Mouse (Mus musculus) left cerebral cortex, adult 2 months (tissue): Measurements from ENCODE around the gene Psmb9. TPM values are rescaled to one million over a fixed set of nuclear protein-coding genes. Genes with fewer than 3 reads are reported as not detected.

Source experiments
- DNase-seq, 2 experiments: peaks; one replicate each; pipeline ENCODE4 v3.0.0; 2021 to 2022; ENCODE audit warnings: low spot score in 2 of 2, mixed read lengths in 1 of 2; ENCODE audit errors: extremely low spot score in 1 of 2
- H3K27ac ChIP-seq: fragments of 200-600 bp; 2 replicates; pipeline ENCODE4 v1.8.1; 2022
- H3K4me3 ChIP-seq: fragments of 200-600 bp; 2 replicates; pipeline ENCODE4 v1.8.1; 2022
- CTCF ChIP-seq: fragments of 200-600 bp; IDR thresholded peaks from 2 replicates; pipeline ENCODE4 v1.8.1; 2022; ENCODE audit warnings: antibody characterized with exemption, mild to moderate bottlenecking, moderate library complexity
- intact Hi-C: fragments of 180-260 bp; cut with DNase I; formaldehyde crosslinking; loops from one replicate; pipeline ENCODE4 v1.15.1; 2025
- total RNA-seq, 2 experiments: library from RNA; stranded (reverse); gene quantifications; 2 replicates each; pipeline ENCODE4 v1.2.3; 2021

The Psmb9 gene
- total RNA-seq, 2 experiments from 2014 or later: 1.1 to 2.0 TPM

DNA sequence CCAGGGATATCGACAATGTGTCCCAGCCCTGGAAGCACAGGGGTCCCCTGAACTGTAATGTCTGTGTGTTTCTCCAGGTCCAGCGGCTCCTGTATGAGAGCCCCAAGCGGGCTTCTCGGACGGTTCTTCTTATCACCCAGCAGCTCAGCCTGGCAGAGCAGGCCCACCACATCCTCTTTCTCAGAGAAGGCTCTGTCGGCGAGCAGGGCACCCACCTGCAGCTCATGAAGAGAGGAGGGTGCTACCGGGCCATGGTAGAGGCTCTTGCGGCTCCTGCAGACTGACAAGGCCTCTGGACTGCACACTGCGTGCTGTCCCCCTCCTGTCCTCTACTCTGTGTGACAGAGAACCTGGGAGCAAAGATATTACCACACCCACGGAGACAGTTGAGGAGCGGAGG lies 8.9 kb upstream of the Psmb9 start:
- no peak for TF ChIP-seq CTCF
- intact Hi-C loops: no loop called here
- H3K27ac ChIP-seq: no peak overlapping the region

DNA sequence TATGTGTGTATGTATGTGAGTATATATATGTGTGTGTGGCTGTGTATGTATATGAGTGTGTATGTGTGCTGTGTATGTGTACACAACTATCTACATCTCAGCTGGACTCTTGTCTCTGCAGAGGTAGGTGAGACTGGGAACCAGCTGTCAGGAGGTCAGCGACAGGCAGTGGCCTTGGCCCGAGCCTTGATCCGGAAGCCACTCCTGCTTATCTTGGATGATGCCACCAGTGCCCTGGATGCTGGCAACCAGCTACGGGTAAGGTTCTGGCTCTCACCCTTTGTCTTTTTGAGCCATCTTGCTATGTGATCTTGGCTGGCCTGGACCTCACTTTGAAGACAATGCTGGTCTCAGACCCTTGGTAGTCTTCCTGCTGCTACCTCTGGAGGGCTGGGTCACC lies 7.2 kb upstream of the Psmb9 start:
- Histone ChIP-seq H3K27ac (no peak overlapping the region), H3K4me3 (no peak overlapping the region)
- TF ChIP-seq CTCF: no peak
- intact Hi-C loops: no loop called here
- no peak for DNase-seq

More for the DNA sequence above, 8.9 kb upstream of the Psmb9 start:
- no peak for DNase-seq
- H3K4me3 ChIP-seq: no peak overlapping the region

DNA sequence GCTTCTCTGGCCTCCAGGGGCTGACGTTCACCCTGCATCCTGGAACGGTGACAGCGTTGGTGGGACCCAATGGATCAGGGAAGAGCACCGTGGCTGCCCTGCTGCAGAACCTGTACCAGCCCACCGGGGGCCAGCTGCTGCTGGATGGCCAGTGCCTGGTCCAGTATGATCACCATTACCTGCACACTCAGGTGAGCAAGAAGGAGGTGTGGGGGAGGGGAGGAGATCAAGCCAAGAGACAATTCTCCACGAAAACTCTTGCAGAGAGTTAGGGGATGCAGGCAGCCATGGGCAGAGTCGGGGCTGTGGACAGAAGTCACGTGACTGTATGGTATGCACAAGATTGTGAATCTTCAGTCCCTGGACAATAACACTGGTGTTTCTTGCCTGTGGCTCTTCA lies 5.9 kb upstream of the Psmb9 start:
- DNase-seq: no peak
- intact Hi-C loops: no loop called here
- H3K27ac ChIP-seq: no peak overlapping the region
- TF ChIP-seq CTCF: no peak
- H3K4me3 ChIP-seq: no peak overlapping the region

DNA sequence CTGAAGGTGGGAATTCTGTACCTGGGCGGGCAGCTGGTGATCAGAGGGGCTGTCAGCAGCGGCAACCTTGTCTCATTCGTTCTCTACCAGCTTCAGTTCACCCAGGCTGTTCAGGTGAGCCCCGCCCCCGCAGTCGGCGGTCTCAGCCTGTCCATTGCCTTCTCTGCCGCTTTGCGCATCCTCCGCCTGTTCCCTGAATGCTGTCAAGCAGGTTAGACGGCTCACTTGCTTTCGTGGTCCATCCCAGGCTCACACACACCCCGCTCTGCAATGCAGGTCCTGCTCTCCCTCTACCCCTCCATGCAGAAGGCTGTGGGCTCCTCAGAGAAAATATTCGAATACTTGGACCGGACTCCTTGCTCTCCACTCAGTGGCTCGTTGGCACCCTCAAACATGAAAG lies 5.3 kb upstream of the Psmb9 start:
- no peak for DNase-seq
- H3K4me3 ChIP-seq: no peak overlapping the region
- H3K27ac ChIP-seq: no peak overlapping the region
- TF ChIP-seq CTCF: no peak
- intact Hi-C loops: no loop called here

DNA sequence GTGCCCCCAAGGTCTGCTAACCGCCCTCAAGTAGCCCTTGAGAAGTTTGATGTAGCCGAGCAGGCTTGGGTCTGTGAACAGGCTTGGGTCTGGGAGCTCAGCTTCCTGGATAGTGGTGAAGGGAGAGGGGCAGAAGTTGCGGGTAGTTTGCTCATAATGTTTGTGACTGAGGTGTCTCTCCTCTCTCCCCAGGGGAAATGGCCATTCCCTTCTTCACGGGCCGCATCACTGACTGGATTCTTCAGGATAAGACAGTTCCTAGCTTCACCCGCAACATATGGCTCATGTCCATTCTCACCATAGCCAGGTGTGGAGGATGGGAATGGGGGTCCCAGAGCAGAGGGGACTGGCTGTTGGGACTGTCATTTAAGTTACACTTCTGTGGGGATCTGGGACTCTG lies 1.4 kb upstream of the Psmb9 start:
- intact Hi-C loops: no loop called here
- no peak overlapping the region for H3K27ac ChIP-seq
- TF ChIP-seq CTCF: no peak
- no peak for DNase-seq
- no peak overlapping the region for H3K4me3 ChIP-seq

DNA sequence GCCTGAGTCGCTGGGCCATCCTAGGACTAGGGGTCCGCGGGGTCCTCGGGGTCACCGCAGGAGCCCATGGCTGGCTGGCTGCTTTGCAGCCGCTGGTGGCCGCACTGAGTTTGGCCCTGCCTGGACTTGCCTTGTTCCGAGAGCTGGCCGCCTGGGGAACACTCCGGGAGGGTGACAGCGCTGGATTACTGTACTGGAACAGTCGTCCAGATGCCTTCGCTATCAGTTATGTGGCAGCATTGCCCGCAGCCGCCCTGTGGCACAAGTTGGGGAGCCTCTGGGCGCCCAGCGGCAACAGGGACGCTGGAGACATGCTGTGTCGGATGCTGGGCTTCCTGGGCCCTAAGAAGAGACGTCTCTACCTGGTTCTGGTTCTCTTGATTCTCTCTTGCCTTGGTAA lies 446 bp upstream of the Psmb9 start:
- Histone ChIP-seq H3K4me3 (peak overlapping the region; percentile 68), H3K27ac (peak overlapping the region; percentile 42; the same call in 1 of the 2 replicates)
- no peak for DNase-seq
- TF ChIP-seq CTCF: no peak
- intact Hi-C loops: no loop called here

DNA sequence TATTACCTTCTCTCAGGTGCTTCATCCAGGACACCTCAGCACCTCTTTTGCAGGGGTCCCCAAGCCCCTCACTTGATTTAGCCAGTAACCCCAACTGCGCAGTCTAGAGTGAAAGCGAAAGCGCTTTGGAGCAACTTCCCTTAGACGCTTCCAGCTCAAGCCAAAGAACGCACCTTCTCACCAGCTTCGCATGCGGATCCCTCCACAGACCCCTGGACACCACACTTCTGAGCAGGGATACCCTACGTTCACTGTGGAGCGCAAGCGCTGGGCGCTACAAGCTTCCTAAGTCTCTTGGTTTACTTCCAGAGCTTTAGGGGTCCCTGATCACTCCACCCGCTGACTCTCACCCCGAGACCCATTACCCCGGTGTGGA lies 691 bp downstream of the Psmb9 start:
- intact Hi-C loops: no loop called here
- peak overlapping the region; percentile 68 for H3K4me3 ChIP-seq
- no peak for TF ChIP-seq CTCF
- no peak for DNase-seq
- peak overlapping the region; percentile 42 for H3K27ac ChIP-seq

DNA sequence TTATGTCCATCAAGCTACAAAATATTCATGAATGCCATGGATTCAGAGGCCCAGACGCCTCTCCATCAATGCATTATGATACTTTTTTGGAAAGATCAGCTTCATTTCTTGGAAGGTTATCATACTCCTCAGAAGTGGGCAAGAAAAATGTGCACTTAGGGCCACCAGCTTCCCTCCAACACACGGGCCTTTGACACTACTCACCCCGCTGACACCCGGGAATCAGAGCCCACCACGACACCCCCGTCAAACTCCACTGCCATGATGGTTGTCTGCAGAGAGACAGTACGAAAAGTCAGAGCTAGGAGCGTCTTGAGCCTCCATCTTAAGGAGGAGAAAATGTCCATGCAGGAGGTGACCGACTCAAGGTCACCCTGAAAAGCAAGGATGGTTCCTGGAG lies 2.0 kb downstream of the Psmb9 start:
- no peak for DNase-seq

DNA sequence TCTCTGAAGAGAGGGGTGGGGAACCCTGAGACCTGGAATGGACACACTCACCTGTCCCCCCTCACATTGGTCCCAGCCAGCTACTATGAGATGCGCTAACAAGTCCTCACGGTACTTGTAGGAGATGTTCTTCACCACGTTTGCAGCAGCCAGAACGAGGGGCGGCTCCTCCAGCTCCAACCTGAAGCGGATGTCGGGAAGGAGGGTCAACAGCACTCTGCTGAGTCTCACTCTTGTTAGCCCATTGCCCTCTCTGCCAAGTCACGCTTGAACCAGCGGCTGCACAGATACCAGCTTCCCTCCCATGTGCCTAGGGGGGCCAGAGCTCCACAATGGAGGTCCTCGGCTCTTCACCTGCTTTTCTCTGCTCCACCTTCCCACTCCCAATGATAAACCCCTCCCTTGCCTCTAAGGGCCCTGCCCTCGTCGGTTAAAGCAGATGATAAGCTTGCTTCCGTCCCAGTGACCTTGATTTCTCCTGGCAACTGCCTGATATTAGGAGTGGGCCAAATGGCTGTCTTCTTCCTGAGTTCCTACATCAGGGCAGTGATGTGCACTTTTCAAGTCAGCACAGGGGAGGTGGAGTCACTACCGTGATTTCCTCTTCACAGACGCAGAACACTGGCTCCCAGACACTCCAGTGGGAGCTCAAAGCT lies 3.9 kb downstream of the Psmb9 start:
- Histone ChIP-seq H3K27ac (no peak overlapping the region), H3K4me3 (no peak overlapping the region)
- intact Hi-C loops: no loop called here
- no peak for TF ChIP-seq CTCF
- no peak for DNase-seq

More for the DNA sequence above, 2.0 kb downstream of the Psmb9 start:
- no peak for TF ChIP-seq CTCF
- Histone ChIP-seq H3K27ac (no peak overlapping the region), H3K4me3 (no peak overlapping the region)
- intact Hi-C loops: no loop called here

DNA sequence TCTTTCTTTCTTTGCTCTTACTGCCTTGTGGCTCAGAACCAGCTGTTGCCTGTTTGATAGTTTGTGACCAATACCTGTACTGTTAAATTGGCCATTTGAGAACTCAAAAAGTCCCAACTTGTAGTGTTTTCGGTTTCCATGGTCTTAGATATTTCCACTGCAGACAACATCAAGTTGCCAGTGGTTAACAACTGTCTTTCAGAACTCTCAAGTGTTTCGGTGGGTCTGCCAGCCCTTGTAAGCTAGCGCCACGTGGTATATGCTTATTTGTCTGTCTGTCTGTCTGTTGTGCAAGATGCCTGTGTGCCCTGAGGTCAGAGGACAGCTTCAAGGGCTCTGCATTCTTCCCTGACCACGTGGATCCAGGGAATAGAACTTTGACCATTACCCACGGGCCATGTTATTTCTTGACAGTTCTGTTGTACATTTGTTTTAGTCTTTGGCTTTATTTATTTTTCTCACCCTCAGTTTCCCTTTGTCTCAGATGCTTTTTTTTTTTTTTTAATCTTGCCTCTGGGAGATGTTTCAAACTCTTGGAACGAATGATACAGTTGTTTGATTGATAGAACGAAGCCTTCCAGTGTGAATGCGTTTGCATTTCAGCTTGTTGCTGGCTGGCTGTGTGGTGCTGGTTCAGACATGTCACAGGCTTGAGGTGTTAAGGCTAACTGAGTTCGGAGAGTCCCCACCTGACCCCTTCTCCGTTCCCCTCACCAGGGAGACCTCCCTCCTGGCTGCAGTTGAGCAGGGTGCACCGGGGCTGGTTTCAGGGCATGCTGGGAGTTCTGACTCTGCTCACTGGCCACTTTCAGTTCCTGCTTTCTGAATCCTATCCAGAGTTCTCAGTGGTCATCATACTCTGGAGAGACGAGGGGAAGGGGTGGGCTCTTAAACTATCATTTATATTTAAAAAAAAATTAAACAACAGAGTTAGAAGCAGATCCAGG lies 7.4 kb downstream of the Psmb9 start:
- no peak overlapping the region for H3K27ac ChIP-seq
- no peak for TF ChIP-seq CTCF
- intact Hi-C loops: no loop called here
- DNase-seq: no peak
- H3K4me3 ChIP-seq: no peak overlapping the region

DNA sequence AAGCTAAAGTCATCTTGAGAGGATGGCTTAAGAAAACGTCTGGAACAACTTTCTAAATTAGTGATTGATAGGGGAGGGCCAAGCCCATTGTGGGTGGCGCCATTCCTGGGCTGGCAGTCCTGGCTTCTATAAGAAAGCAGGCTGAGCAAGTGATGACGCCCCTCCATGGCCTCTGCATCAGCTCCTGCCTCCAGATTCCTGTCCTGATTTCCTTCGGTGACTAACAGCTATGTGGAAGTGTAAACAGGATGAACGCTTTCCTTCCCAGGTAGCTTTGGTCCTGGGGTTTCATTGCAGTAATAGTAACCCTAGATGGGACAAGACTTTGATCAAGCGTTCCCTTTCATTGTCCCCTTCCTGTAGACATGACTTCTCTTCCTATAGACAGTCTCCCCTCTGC lies 8.5 kb downstream of the Psmb9 start:
- no peak for TF ChIP-seq CTCF

DNA sequence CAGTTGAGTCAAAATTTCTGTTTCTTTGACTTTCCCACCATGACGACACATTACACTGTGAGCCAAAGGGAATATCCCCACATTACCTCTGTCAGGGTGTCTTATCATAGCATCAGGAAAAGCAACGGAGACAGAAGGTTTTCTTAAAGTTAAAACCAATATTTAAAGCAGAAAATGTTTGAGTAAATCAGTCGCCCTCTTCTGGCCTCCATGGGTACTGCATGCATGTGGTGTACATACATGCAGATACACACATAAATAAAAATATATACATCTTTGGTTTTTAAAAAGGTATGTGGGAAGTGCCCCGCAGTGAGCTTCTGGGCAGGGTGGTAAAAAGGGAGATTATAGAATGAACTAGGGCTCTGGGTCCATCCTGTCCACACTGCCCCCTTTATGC lies 10.4 kb downstream of the Psmb9 start:
- peak; percentile 29 for TF ChIP-seq CTCF
- DNase-seq: no peak
- intact Hi-C loops: no loop called here

More for the DNA sequence above, 8.5 kb downstream of the Psmb9 start:
- no peak for DNase-seq
- Histone ChIP-seq H3K4me3 (no peak overlapping the region), H3K27ac (no peak overlapping the region)
- intact Hi-C loops: no loop called here

DNA sequence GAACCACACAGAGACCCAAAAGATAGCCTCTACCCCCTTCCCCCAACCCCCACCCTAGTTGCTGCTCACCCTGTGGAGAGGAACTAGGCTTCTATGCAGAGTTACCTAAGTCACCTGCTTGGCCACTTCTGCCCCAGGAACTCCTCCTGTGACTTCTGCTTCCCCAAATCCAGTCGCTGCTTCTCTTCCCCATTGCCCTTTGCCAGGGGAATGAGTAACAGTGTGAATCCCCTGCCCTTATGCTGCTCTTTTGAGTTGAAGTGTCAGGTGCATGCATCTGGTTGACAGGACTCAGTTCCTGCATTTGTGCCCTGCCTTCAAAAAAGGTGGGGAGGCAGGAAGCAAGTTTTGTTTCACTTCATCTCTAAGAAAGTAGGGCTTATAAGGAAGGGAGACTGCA lies 13.5 kb downstream of the Psmb9 start:
- DNase-seq: no peak
- Histone ChIP-seq H3K27ac (no peak overlapping the region), H3K4me3 (no peak overlapping the region)
- intact Hi-C loops: no loop called here
- no peak for TF ChIP-seq CTCF

More for the DNA sequence above, 10.4 kb downstream of the Psmb9 start:
- Histone ChIP-seq H3K27ac (no peak overlapping the region), H3K4me3 (no peak overlapping the region)
